Mouse (Mus musculus): ENCODE data around the gene Numbl. TPM values are rescaled to one million over a fixed set of nuclear protein-coding genes. Genes with fewer than 3 reads are reported as not detected.

Gene Numbl
- total RNA-seq, 1 experiment from 2014 or later = 1.1 TPM

DNA sequence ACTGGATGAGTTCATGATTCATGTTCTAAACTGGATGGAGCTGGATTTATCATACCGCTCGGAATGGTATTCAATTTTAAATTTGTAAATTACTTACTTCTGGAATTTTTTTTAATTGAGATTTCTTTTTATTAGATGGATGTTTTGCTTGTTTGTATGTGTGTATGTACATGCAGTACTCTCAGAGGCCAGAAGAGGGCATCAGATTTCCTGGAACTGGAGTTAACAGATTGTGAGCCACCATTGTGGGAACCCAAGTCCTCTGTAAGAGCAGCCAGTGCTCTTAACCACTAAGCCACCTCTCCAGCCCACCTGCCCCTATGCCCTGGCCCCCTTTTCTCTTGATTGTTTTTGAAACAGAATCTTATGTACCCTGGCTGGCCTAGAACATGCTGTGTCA is 9.1 kb upstream of the Numbl start:
- peak; percentile 59; the same call in 1 of the 2 replicates for ATAC-seq (replicated peaks; ENCODE audit: low read depth, poor library complexity, severe bottlenecking)

DNA sequence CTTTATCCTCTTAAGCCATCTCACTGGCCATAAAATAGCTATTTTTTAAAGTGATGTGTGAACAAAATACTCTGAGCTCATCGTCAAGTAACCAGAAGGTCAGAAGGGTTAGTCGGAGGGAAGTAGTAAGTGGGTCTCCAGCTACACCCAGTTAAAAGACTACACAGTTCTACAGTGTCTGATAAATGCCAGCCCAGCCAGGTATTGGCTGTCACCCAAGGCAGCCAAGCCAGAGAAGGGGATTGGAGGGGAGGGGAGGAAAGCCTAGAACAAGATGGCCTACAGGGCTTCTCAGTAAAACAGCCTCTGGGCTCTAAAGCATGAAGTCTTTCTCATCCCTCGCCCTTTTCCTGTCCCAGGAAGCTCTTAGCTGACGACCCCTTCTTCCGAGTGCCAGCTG is 8.3 kb upstream of the Numbl start:
- ATAC-seq (replicated peaks; ENCODE audit: low read depth, poor library complexity, severe bottlenecking) = no peak

DNA sequence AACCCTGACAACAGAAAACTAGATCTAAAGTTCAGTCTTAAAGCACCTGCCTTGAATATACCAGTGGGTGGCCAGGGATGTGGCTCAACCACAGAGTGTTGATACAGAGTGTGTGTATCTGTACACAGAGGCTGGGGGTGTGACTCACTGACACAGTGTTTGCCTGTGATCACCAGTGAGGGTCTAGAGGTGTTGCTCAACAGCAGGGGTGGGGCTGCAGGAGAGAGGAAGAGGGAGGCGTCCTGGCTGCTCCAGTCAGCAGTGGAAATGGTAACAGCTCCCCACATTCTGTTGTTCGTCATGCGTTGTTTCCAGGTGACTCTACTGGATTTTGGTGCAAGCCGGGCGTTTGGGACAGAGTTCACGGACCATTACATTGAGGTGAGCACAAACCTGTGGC is 6.3 kb upstream of the Numbl start:
- peak; percentile 75 for ATAC-seq (replicated peaks; ENCODE audit: low read depth, poor library complexity, severe bottlenecking)

DNA sequence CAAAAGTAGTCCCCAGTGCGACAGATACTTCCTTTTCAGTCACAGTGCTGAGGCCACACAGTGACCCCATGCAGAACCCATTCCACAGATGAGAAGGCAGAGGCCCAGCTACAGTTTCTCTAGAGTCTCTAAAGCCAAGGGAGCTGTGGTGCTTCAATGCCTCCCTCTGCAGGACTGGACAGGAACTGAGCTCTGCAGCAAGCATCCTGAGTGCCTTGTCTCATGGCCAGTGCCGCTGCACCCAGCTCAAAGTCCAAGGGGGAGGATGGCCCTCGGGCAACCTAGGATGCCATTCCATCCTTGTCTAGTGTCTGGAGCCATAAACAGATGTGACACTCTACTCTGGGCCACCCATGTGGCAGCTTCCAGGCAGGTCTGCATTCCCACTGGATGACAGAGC is 2.5 kb upstream of the Numbl start:
- no peak for ATAC-seq (replicated peaks; ENCODE audit: low read depth, poor library complexity, severe bottlenecking)

DNA sequence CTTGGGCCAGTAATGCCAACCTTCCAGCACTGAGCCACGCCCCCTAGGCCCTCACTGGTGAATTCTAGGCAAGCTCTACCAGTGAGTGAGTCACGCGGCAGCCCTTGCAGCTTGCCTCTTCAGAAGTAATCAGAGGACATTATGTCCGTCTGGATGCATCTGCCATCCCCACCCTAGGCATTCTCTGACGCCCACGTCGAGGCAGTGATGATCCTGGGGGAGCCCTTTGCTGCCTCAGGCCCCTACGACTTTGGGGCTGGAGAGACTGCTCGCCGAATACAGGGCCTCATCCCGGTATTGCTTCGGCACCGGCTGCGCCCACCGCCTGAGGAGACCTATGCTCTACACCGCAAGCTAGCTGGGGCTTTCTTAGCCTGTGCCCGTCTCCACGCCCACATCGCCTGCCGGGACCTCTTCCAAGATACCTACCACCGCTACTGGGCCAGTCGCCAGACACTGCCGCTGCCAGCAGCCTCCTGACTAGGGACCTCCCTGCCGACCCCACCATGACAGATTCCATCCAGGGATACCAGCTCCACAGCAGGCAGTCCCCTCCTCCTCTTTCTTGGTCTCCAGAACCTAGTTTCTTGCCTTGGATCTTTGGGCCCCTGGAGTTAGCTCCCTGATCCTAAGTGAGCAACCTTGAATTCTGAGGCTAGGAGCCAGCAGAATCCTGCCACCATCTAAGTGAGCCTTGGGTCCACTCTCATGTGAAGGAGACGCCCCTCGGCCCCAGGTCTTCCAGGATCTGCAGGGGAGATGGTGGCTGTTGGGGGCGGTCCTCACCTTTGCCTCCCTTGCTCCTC is 984 bp upstream of the Numbl start:
- peak; percentile 36 for ATAC-seq (replicated peaks; ENCODE audit: low read depth, poor library complexity, severe bottlenecking)

DNA sequence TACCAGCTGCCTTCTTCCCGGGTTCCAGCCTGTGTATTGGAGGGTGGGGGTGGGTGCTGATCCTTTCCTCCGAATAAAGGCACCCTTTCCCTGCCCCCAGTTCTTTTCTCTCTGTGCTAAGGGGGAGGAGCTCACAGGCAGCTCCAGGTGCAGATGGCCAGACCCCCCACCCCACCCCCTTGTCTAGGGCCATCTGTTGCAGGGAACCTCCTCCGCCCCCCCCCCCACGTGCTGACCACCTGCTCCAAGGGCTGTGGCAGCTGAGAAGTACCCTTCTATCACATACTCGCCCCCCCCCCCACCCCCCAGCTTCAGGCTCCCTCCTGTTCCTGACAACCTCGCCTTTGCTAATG is 405 bp upstream of the Numbl start:
- ATAC-seq (replicated peaks; ENCODE audit: low read depth, poor library complexity, severe bottlenecking) = no peak

DNA sequence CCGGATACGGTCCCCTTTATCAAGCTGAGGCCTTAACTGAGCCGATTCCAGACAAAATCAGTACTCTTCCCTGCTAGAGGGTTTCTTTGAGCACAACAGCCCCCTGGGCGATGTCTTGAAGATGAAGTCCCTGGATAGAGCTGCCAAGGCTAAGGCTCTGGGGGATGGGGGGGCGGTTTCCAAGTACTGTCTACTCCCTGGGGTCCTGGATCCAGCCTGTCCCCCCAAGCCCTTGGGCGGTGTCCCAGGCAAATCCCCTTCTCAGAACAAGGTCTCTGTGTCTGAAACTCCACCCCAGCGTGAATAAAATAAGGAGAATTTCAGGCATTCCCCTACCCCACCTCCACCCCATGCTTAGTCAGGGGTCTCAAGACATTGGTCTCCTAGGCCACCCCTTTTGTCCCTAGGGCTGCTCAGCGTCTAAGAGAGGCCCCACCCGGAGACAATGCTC is 1.1 kb downstream of the Numbl start:
- ATAC-seq (replicated peaks; ENCODE audit: low read depth, poor library complexity, severe bottlenecking) = no peak

DNA sequence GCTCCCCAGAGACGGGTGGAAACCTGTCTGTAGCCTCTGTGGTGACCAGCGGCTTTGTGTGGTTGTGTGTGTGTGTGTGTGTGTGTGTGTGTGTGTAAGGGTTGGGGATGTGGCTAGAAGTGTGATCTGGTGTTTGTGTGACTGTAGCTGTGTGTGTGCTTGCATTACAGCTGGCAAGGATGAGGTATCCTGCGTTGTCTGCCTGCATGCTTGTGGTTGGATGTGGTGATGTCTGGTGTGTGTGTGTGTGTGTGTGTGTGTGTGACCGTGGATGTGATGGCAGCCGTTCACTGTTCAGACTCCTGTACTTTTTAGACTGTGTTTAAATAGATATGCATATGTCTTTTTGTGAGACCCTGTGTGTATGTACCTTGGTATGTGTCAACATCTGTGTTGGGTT is 1.5 kb downstream of the Numbl start:
- ATAC-seq (replicated peaks; ENCODE audit: low read depth, poor library complexity, severe bottlenecking) = no peak

DNA sequence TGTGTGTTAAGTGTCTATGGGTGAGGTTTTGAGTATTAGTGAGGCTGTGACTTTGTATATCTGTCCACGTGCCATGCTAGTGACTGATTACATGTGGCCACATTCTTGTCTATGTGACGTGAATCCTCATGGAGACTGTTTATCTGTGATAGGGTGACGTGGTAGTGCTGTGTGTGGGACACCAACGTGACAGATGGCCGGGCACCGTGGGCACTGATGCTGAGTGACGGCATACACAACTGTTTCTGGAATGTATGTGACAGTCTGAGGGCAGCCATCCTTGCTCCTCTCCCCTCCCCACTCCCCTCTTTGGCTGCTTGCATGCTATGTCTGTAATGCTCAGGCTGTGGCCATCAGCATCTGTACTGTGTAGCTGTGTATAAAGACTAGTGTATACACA is 2.6 kb downstream of the Numbl start:
- ATAC-seq (replicated peaks; ENCODE audit: low read depth, poor library complexity, severe bottlenecking) = no peak

DNA sequence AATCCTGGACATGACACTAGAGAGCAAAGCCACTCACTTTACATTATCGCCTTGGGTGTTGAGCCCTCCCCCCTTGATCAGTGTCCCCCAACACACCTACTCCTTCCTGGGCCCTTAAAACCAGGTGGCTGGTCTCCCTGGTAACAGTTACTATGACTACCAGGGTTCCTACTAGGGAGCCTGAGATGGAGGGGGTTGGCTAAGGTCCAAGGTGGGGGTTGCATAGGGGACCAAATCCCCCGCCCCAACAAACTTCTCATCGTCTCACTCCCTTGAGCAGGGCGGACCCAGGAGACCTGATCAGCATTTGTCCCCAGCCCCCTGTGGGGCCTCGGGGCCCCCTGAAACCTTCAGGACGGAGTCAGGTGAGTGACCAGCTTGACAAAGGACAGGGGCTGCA is 3.7 kb downstream of the Numbl start:
- ATAC-seq (replicated peaks; ENCODE audit: low read depth, poor library complexity, severe bottlenecking) = no peak

DNA sequence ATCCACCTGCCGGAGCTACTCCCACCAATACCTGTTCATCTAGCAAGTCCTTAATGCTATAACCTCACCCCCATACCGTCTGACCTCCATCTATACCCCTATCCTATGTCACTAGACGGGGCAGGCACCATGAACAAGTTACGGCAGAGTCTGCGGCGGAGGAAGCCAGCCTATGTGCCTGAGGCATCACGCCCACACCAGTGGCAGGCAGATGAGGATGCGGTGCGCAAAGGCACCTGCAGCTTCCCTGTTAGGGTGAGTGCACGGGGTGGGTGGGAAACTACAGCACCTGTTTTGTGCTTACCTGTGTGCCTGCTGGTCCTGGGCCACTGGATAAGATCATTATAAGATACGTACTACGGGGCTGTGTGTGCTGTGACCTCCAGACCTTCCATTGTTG is 6.5 kb downstream of the Numbl start:
- no peak for ATAC-seq (replicated peaks; ENCODE audit: low read depth, poor library complexity, severe bottlenecking)

DNA sequence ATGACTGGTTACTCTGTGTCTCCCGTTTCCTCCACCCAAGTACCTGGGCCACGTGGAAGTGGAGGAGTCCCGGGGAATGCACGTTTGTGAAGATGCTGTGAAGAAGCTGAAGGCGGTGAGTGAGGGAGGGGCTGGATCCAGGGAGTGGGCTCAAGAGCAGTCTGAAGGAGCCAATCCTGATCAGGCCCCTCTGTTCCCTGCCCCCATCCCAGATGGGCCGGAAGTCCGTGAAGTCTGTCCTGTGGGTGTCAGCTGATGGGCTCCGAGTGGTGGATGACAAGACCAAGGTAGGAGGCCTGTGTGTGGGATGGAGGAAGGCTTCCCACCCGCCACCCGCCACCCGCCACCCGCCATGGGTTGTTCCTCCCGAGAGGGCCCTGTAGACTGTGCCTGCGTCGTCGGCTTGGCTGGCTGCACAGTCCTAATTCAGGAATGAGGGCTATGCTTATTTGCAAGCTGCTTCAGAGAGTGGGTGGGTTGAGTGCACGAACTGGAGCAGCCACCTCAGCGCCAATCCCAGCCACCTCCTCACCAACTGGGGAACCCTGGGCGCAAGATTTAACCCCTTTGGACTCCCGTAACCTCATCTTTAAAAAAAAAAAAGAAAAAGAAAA is 8.4 kb downstream of the Numbl start:
- ATAC-seq (replicated peaks; ENCODE audit: low read depth, poor library complexity, severe bottlenecking) = no peak

DNA sequence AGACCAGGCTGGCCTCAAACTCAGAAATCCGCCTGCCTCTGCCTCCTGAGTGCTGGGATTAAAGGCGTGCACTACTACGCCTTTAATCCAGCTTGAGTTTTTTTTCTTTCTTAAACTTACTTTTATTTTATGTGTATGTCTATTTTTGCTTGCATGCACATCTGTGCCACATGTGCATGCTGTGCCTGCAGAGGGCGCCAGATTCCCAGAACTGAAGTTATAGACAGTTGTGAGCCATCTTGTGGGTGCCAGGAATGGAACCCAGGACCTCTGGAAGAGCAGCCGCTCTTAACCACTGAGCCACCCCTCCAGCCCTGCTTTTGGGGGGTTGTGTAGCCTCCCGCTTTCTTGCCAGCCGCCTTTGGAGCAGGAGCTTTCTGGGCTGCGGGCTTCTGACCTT is 13.2 kb downstream of the Numbl start:
- ATAC-seq (replicated peaks; ENCODE audit: low read depth, poor library complexity, severe bottlenecking) = no peak

DNA sequence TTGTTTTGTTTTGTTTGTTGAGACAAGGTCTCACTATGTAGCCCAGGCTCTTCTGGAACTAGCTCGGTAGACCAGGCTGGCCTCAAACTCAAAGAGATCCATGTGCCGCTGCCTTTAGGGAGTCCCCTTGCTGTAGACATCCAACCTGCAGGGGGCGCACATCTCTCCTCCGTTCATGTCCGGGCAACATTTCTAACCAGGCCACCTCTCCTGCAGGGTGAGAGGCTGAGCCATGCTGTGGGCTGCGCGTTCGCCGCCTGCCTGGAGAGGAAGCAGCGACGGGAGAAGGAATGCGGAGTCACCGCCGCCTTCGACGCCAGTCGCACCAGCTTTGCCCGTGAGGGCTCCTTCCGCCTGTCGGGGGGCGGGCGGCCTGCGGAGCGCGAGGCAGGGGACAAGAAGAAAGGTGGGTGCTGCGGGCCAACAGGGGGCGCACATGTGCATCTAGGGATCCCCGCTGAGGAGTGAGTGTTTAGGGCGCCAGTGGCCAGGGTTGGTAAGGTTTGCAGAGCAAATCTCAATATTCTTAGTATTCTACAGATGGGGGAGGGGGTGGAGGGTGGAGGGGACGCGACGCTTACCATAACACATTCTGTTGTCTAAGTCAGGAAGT is 15.6 kb downstream of the Numbl start:
- ATAC-seq (replicated peaks; ENCODE audit: low read depth, poor library complexity, severe bottlenecking) = peak; percentile 45

DNA sequence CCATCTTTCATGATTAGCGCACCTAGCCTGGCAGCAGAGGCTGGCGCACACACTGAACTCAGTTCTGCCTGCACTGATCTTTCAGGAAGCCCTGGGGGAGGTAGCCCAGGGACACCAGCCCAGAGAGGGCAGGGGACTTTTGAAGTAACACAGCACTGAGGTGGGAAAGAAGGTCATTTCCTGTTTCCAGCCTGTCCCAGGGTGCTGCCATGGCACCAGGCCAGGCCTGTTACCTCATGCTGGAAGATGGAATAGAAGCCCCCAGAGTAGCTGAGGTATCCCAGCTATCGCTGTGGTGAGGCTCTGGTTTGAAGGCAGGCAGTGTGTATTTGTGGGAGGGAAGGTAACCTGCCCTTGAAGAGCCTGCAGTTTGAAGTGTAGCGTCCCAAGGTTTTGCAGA is 16.7 kb downstream of the Numbl start:
- ATAC-seq (replicated peaks; ENCODE audit: low read depth, poor library complexity, severe bottlenecking) = no peak; the same call in 1 of the 2 replicates

DNA sequence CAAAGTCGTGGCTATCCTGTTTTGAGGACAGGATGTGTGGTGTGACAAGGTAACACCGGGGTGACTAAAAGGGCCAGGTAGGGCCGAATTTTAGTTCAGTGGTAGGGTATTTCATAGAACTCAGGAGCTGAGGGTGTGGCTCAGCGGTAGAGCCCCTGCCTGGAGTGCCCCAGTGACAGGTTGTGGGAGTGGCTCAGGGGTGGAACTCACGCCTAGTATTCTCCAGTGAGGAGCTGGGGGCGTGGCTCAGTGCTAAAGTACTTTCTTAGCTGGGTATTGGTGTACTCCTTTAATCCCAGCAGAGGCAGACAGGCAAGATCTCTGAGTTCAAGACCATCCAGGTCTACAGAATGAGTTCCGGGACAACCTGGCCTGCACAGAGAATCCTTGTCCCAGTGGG is 17.8 kb downstream of the Numbl start:
- peak; percentile 37; the same call in 1 of the 2 replicates for ATAC-seq (replicated peaks; ENCODE audit: low read depth, poor library complexity, severe bottlenecking)

DNA sequence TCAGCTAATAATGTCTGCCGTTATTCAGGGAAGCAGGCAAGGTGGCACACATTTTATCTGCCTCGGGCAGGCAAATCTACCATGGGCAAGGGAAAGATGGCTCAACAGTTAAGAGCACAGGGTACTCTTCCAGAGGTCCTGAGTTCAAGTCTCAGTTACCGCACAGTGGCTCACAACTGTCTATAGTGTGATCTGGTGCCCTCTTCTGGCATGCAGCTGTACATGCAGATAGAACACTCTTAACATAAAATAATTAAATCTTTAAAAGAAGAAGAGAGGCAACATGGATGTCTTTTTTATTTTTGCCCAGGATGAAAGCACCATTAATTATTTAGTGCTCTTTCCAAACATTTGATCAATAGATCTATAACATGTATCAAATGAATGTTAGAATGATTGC is 19.0 kb downstream of the Numbl start:
- no peak for ATAC-seq (replicated peaks; ENCODE audit: low read depth, poor library complexity, severe bottlenecking)

DNA sequence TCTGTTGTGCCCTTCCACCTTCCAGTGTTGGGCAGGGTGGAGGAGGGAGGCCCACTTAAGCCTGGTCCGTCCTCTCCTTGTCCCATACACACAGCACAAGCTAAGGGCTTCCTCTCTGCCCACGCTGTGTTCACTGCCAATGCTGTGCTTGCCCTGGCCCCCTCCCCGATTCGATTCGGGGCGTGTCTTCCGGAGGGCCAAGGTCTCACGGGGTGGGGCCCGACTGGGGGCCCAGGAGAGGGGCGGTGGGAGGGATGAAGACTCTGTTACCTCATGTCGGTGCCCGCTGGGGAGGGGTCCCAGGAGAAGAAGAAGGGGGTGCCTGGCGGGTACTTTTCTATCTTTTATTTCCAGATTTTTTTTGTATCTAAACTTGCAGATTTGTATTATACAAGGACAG is 23.5 kb downstream of the Numbl start:
- ATAC-seq (replicated peaks; ENCODE audit: low read depth, poor library complexity, severe bottlenecking) = no peak

DNA sequence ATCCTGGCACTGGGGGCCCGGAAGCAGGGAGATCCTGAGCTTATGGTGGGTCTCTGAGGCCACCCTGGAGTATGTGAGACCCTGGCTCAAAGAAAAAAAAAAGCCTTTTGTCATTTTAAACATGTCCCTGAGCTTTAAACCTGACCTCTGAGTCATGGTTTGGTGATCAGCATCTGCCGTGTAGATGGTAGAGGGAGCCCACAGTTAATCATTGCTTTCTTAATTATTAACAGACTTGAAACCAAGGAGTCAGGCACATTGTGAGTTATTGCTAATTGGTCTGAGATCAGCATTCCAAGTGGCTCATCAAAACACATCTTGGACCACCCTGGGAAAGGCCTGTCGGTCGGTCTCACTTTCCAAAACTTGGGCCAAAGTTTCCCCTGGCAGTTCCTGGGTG is 24.0 kb downstream of the Numbl start:
- no peak for ATAC-seq (replicated peaks; ENCODE audit: low read depth, poor library complexity, severe bottlenecking)

DNA sequence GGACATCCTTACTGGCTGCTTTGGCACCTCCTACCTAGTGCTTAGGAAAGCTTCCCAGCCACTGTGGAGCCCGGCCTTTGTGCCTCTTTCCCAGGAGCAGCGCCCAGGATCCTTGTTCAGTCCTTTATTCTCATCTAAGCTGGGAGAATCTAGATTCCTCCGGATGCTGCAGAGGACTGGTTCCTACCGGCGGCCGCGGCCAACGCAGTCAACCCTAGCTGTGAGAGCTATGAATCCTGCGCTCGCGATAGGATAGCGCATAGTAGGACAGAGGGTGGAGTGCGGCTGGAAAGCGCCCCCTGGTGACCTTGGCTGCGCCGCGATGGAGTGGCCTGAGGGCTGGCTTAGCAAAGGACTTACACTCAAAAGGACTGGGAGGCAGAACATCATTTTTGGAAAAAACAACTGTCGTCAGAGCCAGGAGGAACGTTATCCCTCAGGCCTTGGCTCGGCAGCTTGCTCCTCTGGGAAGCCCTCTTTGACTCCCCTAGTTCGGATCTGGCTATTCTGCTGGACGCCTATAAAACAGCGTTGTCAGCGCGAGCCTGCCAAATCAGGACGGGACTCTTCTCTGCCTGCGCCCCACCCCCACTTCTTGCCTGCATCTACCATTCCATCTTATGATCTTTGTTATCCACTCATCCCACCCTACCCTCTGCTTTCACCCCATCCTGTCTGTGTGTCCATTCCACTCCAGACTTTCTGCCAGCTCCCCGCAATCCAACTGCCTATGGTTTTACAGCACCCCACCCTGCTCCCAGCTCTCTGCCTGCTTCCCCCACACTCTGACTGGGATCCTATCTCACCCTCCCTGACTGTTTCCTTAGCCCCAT is 26.8 kb downstream of the Numbl start:
- ATAC-seq (replicated peaks; ENCODE audit: low read depth, poor library complexity, severe bottlenecking) = peak; percentile 26; the same call in 1 of the 2 replicates

DNA sequence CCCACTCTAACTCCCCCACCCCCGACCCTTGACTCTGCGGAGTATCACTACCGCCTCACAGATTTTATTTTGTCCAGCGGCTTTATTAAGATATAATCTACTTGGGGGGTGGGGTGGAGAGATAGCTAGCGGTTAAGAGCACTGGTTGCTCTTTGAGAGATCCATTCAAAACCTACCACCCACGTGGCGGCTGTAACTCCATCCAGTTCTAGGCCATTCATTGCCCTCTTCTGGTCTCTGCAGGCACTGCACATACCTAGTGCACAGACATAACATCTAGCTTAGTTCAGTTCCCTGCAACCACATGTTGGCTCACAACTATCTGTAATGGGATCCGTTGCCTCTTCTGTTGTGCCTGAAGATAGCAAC is 27.4 kb downstream of the Numbl start:
- peak; percentile 96 for ATAC-seq (replicated peaks; ENCODE audit: low read depth, poor library complexity, severe bottlenecking)

Data from common myeloid progenitor, adult 5-6 weeks (primary cell).